Mouse (Mus musculus) testis, adult 2 months (tissue): ENCODE measurements around the gene Macf1. TPM values are rescaled to one million over a fixed set of nuclear protein-coding genes. Genes with fewer than 3 reads are reported as not detected.

Source experiments
- H3K27ac ChIP-seq: fragments of 200-500 bp; 2 replicates; pipeline ENCODE4 v1.5.1; 2012; ENCODE audit warnings: low read depth, low read length; ENCODE audit not compliant: control insufficient read depth, insufficient read depth
- H3K27me3 ChIP-seq: fragments of 200-500 bp; 2 replicates; pipeline ENCODE4 v1.6.1; 2012; ENCODE audit warnings: mild to moderate bottlenecking, low read length, moderate library complexity; ENCODE audit not compliant: control insufficient read depth, insufficient read depth
- H3K36me3 ChIP-seq: fragments of 200-500 bp; 2 replicates; pipeline ENCODE4 v1.6.1; 2012; ENCODE audit warnings: mild to moderate bottlenecking, low read length; ENCODE audit not compliant: control insufficient read depth, insufficient read depth
- H3K4me1 ChIP-seq: fragments of 200-500 bp; 2 replicates; pipeline ENCODE4 v1.6.1; 2012; ENCODE audit warnings: low read length; ENCODE audit not compliant: control insufficient read depth, insufficient read depth
- H3K4me3 ChIP-seq: fragments of 200-500 bp; 2 replicates; pipeline ENCODE4 v1.5.1; 2012; ENCODE audit warnings: low read depth, mild to moderate bottlenecking, low read length, moderate library complexity, mixed read lengths; ENCODE audit not compliant: control insufficient read depth
- CTCF ChIP-seq: fragments of 200-500 bp; IDR thresholded peaks from 2 replicates; pipeline ENCODE4 v1.5.1; 2012; ENCODE audit warnings: low read depth, mild to moderate bottlenecking, inconsistent platforms, low read length, moderate library complexity; ENCODE audit not compliant: control insufficient read depth, insufficient read depth, insufficient replicate concordance
- POLR2A ChIP-seq: fragments of 200-500 bp; IDR thresholded peaks from 2 replicates; pipeline ENCODE4 v1.6.1; 2012; ENCODE audit warnings: low read depth, mild to moderate bottlenecking, inconsistent platforms, low read length, moderate library complexity; ENCODE audit not compliant: control insufficient read depth
- polyA plus RNA-seq: library from polyadenylated mRNA; depleted of rRNA; stranded (reverse); fragments of >200 nt; gene quantifications from 2 replicates; pipeline ENCODE4 v1.2.3, GENCODE M21; 2012

Macf1 gene
- polyA plus RNA-seq, 1 experiment, result 24.4 TPM

- Histone ChIP-seq H3K27me3 (no peaks in the 10 kb centered on the region), H3K27ac (no peak overlapping the region), H3K36me3 (0 out of 2 replicates have a peak, but pooled peaks cover 1% of the 10 kb centered on the region), H3K4me1 (no peaks in the 10 kb centered on the region), H3K4me3 (no peak overlapping the region)
- TF ChIP-seq POLR2A (no peak), CTCF (no peak)
These were observed 252.2 kb downstream of the Macf1 start for GRCm38 (mm10) chr4:123431936-123432335.

- Histone ChIP-seq H3K36me3 (0 out of 2 replicates have a peak, but pooled peaks cover 1% of the 10 kb centered on the region), H3K4me1 (0 out of 2 replicates have a peak, but pooled peaks cover 2% of the 10 kb centered on the region), H3K4me3 (no peak overlapping the region), H3K27me3 (no peaks in the 10 kb centered on the region), H3K27ac (no peak overlapping the region; the same call in 1 of the 2 replicates)
- TF ChIP-seq POLR2A (no peak), CTCF (no peak)
These were observed 256.1 kb downstream of the Macf1 start for GRCm38 (mm10) chr4:123427900-123428684.

DNA sequence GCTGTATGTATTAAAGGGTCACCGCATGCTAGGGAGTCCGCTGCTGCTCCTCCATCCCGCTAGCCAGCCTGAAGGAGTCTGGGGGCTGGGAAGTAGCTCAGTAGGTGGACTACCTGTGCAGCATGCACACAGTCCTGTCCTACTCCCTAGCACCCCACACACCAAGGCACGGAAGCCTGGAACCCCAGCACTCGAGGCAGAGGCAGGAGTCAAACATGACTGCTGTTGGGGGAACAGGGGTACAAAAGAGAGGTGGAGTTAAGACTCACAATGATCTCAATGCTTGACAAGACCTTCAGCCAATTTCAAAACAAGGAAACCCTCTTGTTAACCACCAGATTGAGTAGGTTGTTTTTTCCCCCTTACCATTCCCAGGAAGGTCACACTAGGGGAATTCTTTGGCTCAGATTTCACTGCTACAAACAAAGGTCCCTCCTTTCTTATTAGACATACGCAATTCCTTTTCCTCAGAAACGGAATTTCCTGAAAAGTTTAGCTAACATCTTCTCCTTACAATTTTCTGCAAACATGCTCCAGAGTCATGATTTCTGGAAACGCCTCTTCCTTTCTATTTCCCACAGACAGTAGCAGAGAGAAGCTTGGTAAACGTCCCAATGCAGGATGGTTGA lies 256.8 kb downstream of the Macf1 start:
- 0 out of 2 replicates have a peak, but pooled peaks cover 1% of the 10 kb centered on the region for H3K36me3 ChIP-seq
- 0 out of 2 replicates have a peak, but pooled peaks cover 2% of the 10 kb centered on the region for H3K4me1 ChIP-seq
- no peak overlapping the region; the same call in 1 of the 2 replicates for H3K27ac ChIP-seq
- no peaks in the 10 kb centered on the region for H3K27me3 ChIP-seq
- no peak for TF ChIP-seq CTCF
- no peak for TF ChIP-seq POLR2A
- no peak overlapping the region for H3K4me3 ChIP-seq

GRCm38 (mm10) chr4:123426429-123427080 lies 257.6 kb downstream of the Macf1 start:
- Histone ChIP-seq H3K4me1 (0 out of 2 replicates have a peak, but pooled peaks cover 2% of the 10 kb centered on the region), H3K4me3 (no peak overlapping the region), H3K27ac (no peak overlapping the region), H3K36me3 (no peaks in the 10 kb centered on the region), H3K27me3 (no peaks in the 10 kb centered on the region)
- TF ChIP-seq POLR2A (no peak), CTCF (no peak)

- Histone ChIP-seq H3K36me3 (no peaks in the 10 kb centered on the region), H3K4me1 (0 out of 2 replicates have a peak, but pooled peaks cover 2% of the 10 kb centered on the region), H3K27me3 (no peaks in the 10 kb centered on the region), H3K4me3 (no peak overlapping the region), H3K27ac (no peak overlapping the region)
- TF ChIP-seq POLR2A (no peak), CTCF (no peak)
These were observed 258.4 kb downstream of the Macf1 start for GRCm38 (mm10) chr4:123425672-123426272.

GRCm38 (mm10) chr4:123424050-123424449 lies 260.1 kb downstream of the Macf1 start:
- Histone ChIP-seq H3K36me3 (no peaks in the 10 kb centered on the region), H3K4me3 (no peak overlapping the region), H3K4me1 (0 out of 2 replicates have a peak, but pooled peaks cover 2% of the 10 kb centered on the region), H3K27me3 (no peaks in the 10 kb centered on the region), H3K27ac (peak overlapping the region; percentile 26; the same call in 1 of the 2 replicates)
- TF ChIP-seq CTCF (no peak), POLR2A (no peak)

DNA sequence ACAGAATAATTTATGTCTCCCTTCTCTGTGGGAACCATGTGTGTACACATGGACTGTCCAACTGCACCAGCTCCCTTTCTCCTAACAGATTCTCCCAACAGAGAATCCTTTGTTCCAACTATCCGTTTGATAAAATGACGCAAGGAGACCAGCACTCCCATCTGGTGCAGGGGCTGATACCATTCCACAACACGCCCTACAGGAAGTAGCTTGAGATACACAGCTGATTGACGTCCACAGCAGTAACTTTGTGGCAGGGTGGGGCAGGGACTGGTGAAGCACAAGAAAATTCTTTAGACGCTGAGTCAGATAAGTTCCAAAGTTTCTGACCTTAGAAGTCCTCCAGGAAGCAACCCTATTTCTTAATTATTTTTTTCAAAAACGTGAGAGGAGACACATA lies 261.3 kb downstream of the Macf1 start:
- Histone ChIP-seq H3K27me3 (no peaks in the 10 kb centered on the region), H3K4me3 (no peak overlapping the region), H3K4me1 (0 out of 2 replicates have a peak, but pooled peaks cover 2% of the 10 kb centered on the region), H3K27ac (no peak overlapping the region; the same call in 1 of the 2 replicates), H3K36me3 (no peaks in the 10 kb centered on the region)
- TF ChIP-seq POLR2A, result no peak
- no peak for TF ChIP-seq CTCF
